Mouse (Mus musculus) megakaryocyte, embryonic 14.5 days (primary cell): ENCODE data around the gene Osbpl3.

Source experiments
- FLI1 ChIP-seq: IDR thresholded peaks from 2 replicates; pipeline ENCODE4 v1.6.1; 2012; ENCODE audit warnings: low read length, inconsistent platforms, mixed read lengths
- GATA1 ChIP-seq: IDR thresholded peaks from 3 replicates; pipeline ENCODE4 v1.6.1; 2012; ENCODE audit warnings: mixed read lengths, low read length, inconsistent platforms, borderline replicate concordance

DNA sequence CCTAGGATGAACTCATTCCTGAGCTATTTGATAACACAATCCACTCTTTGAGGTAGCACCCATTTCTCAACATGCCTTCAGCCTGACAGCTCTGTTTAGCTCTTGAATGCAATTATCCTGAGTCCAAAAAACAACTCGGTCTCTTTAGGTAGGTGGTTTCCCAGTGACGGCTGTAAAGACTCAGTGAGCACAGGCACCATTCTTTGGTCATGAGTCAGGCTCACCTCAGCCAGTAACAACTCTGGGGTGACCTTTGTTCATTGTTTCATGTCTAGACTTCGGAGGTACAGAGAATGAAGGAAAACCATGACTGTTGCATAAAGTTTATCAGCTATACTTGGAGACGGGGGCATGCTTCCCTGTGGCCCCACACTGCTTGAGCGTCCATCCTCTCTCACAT is 65.7 kb downstream of the Osbpl3 start:
- TF ChIP-seq FLI1: no peak
- no peak for TF ChIP-seq GATA1
